Mouse (Mus musculus) heart, adult 2 months (tissue): ENCODE data around the gene Epn1.

Experiments
- CTCF ChIP-seq: fragments of 200-600 bp; IDR thresholded peaks from 2 replicates; pipeline ENCODE4 v1.8.1; 2022; ENCODE audit warnings: antibody characterized with exemption, mild to moderate bottlenecking, moderate library complexity
- POLR2A ChIP-seq: fragments of 200-500 bp; IDR thresholded peaks from 2 replicates; pipeline ENCODE4 v1.6.1; 2011; ENCODE audit warnings: mild to moderate bottlenecking, low read depth, low read length, control low read depth; ENCODE audit not compliant: insufficient read depth

- no peak for TF ChIP-seq POLR2A
- TF ChIP-seq CTCF: no peak
These were observed 49.3 kb upstream of the Epn1 start for GRCm38 (mm10) chr7:5030554-5031275.
